Mouse (Mus musculus): ENCODE data around the gene Olfr307. TPM values are rescaled to one million over a fixed set of nuclear protein-coding genes. Genes with fewer than 3 reads are reported as not detected.
"Not testable (repeated sequence)": the region's sequence is repeated elsewhere in the genome, so short reads cannot be mapped to it uniquely, and the experiment has no call there.

Olfr307 gene
- not detected in 2 replicates for polyA plus RNA-seq (2015; fragmentation: Nextera tagmentation; extraction: Ambion mirVana)

- Histone ChIP-seq H3K4me1 (ENCODE audit: insufficient read depth) (no peaks in the 10 kb centered on the region), H3K36me3 (replicated peaks; ENCODE audit: insufficient read depth, low read length) (no peaks in the 10 kb centered on the region), H3K27ac (ENCODE audit: low read depth) (no peak within 1 kb of the TSS), H3K9me3 (ENCODE audit: low read length) (no peaks in the 10 kb centered on the region), H3K27me3 (ENCODE audit: insufficient read depth, low read length) (no peaks in the 10 kb centered on the region), H3K9ac (replicated peaks) (no peak within 1 kb of the TSS), H3K4me2 (ENCODE audit: low read depth, low read length) (no peak within 1 kb of the TSS), H3K4me3 (ENCODE audit: low read depth, low read length) (no peak within 1 kb of the TSS)
- 60% methylated on average over 1 of the region's 1 CpGs for WGBS (ENCODE audit: insufficient replicate concordance)
- DNase-seq (no peak), ATAC-seq (no peak)
- no peak for TF ChIP-seq CTCF (IDR thresholded peaks at IDR 0.05; ENCODE audit: low read depth)
- no peak for TF ChIP-seq EP300 (IDR thresholded peaks at IDR 0.05; ENCODE audit: low read depth)
Observed at GRCm38 (mm10) chr7:86337486-86337885, at the start of gene Olfr307. Gene Olfr307, minus strand, starts transcription at chr7:86337586.

GRCm38 (mm10) chr7:86386558-86386957 lies 49.2 kb upstream of the Olfr307 start, which contains the start of gene Olfr304:
Gene Olfr304, minus strand, starts transcription at chr7:86386658.
- Histone ChIP-seq H3K9me3 (ENCODE audit: low read length) (no peaks in the 10 kb centered on the region), H3K27ac (ENCODE audit: low read depth) (no peak within 1 kb of the TSS), H3K9ac (replicated peaks) (no peak within 1 kb of the TSS), H3K36me3 (replicated peaks; ENCODE audit: insufficient read depth, low read length) (no peaks in the 10 kb centered on the region), H3K27me3 (ENCODE audit: insufficient read depth, low read length) (no peaks in the 10 kb centered on the region), H3K4me1 (ENCODE audit: insufficient read depth) (no peaks in the 10 kb centered on the region), H3K4me3 (ENCODE audit: low read depth, low read length) (no peak within 1 kb of the TSS), H3K4me2 (ENCODE audit: low read depth, low read length) (no peak within 1 kb of the TSS)
- 57% methylated on average over 1 of the region's 1 CpGs for WGBS (ENCODE audit: insufficient replicate concordance)
- no peak for ATAC-seq
- TF ChIP-seq CTCF (IDR thresholded peaks at IDR 0.05; ENCODE audit: low read depth), result no peak
- no peak for TF ChIP-seq EP300 (IDR thresholded peaks at IDR 0.05; ENCODE audit: low read depth)
- DNase-seq, result no peak

DNA sequence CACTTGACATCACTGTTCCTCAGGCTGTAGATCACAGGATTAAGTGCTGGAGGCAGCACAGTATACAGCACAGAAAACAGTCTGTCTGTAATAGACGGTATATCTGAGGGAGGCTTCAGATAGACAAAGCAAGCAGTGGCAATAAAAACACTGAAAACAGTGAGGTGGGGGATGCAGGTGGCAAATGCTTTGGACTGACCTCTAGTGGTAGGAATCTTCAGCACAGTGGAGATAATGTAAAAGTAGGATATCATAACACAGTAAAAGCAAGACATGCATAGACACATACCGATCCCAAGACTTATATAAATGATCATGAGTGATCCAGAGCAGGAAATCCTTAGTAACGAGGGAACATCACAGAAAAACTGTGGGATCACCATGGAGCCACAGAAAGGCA lies 48.4 kb upstream of the Olfr307 start:
- H3K4me3 ChIP-seq (ENCODE audit: low read depth, low read length), result no peak overlapping the region
- no peaks in the 10 kb centered on the region for H3K36me3 ChIP-seq (replicated peaks; ENCODE audit: insufficient read depth, low read length)
- H3K27ac ChIP-seq (ENCODE audit: low read depth), result no peak overlapping the region
- no peak for ATAC-seq
- H3K4me1 ChIP-seq (ENCODE audit: insufficient read depth), result no peaks in the 10 kb centered on the region
- DNase-seq, result no peak
- TF ChIP-seq EP300 (IDR thresholded peaks at IDR 0.05; ENCODE audit: low read depth) (no peak), CTCF (IDR thresholded peaks at IDR 0.05; ENCODE audit: low read depth) (no peak)
- H3K9ac ChIP-seq (replicated peaks), result no peak overlapping the region
- H3K27me3 ChIP-seq (ENCODE audit: insufficient read depth, low read length), result no peaks in the 10 kb centered on the region
- no peak overlapping the region for H3K4me2 ChIP-seq (ENCODE audit: low read depth, low read length)
- 58% methylated on average over 3 of the region's 3 CpGs for WGBS (ENCODE audit: insufficient replicate concordance)
- H3K9me3 ChIP-seq (ENCODE audit: low read length), result no peaks in the 10 kb centered on the region

DNA sequence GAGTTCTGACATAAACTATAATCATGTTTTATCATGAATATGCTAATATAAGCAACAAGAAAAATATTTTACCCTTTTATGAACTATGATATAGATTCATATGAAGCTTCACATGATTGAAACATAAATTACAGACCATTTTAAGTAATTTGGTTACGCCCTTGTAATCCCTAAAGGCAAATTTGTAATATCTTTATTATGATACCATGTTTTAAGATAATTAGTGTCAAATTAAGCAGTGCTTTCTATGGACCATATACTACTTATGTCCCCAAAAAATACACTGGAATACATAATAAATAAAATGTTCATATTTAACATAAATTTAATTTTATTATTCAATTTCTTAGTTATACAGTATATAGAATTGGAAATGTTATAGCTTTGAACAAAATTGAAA lies 29.4 kb upstream of the Olfr307 start, which contains the start of gene Olfr305:
Gene Olfr305 (minus strand): TSS at position 101 of the 400 bp plus-strand sequence.
- no peak for TF ChIP-seq EP300 (IDR thresholded peaks at IDR 0.05; ENCODE audit: low read depth)
- TF ChIP-seq CTCF (IDR thresholded peaks at IDR 0.05; ENCODE audit: low read depth), result no peak
- Histone ChIP-seq H3K4me1 (ENCODE audit: insufficient read depth) (no peaks in the 10 kb centered on the region), H3K27me3 (ENCODE audit: insufficient read depth, low read length) (no peaks in the 10 kb centered on the region), H3K4me3 (ENCODE audit: low read depth, low read length) (no peak within 1 kb of the TSS), H3K36me3 (replicated peaks; ENCODE audit: insufficient read depth, low read length) (no peaks in the 10 kb centered on the region), H3K4me2 (ENCODE audit: low read depth, low read length) (no peak within 1 kb of the TSS), H3K9me3 (ENCODE audit: low read length) (no peaks in the 10 kb centered on the region), H3K9ac (replicated peaks) (no peak within 1 kb of the TSS), H3K27ac (ENCODE audit: low read depth) (no peak within 1 kb of the TSS)
- WGBS (ENCODE audit: insufficient replicate concordance), result 56% methylated on average over 1 of the region's 1 CpGs
- no peak for DNase-seq
- ATAC-seq, result no peak

DNA sequence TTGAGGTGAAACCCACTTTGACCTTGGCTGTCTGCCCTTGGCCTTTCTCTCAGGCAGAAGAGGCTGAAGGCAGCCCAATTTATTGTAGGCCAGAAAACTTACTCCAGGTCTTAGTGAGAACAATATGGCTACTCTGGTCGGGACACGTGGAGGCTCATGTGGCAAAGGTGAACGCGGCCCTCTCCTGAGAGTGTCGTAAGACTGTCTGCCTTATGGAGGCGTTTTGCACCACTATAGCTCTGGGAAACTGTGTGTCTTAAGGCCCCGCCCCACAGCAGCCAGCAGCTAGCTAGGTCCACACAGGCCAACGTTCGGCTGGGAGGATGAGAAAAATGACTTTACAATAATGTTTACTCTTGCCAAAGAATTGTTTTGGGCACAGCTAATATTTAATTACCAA lies 8.9 kb upstream of the Olfr307 start:
- H3K27ac ChIP-seq (ENCODE audit: low read depth); H3K4me2 ChIP-seq (ENCODE audit: low read depth, low read length); H3K4me1 ChIP-seq (ENCODE audit: insufficient read depth); H3K9ac ChIP-seq (replicated peaks); H3K9me3 ChIP-seq (ENCODE audit: low read length); H3K4me3 ChIP-seq (ENCODE audit: low read depth, low read length); DNase-seq; H3K27me3 ChIP-seq (ENCODE audit: insufficient read depth, low read length); H3K36me3 ChIP-seq (replicated peaks; ENCODE audit: insufficient read depth, low read length); ATAC-seq: not testable (repeated sequence)
- 84% methylated on average over 9 of the region's 9 CpGs for WGBS (ENCODE audit: insufficient replicate concordance)

- 62% methylated on average over 3 of the region's 3 CpGs for WGBS (ENCODE audit: insufficient replicate concordance)
- Histone ChIP-seq H3K4me3 (ENCODE audit: low read depth, low read length) (no peak overlapping the region), H3K36me3 (replicated peaks; ENCODE audit: insufficient read depth, low read length) (no peaks in the 10 kb centered on the region), H3K9me3 (ENCODE audit: low read length) (no peaks in the 10 kb centered on the region), H3K4me2 (ENCODE audit: low read depth, low read length) (no peak overlapping the region), H3K4me1 (ENCODE audit: insufficient read depth) (no peaks in the 10 kb centered on the region), H3K27me3 (ENCODE audit: insufficient read depth, low read length) (no peaks in the 10 kb centered on the region), H3K9ac (replicated peaks) (no peak overlapping the region), H3K27ac (ENCODE audit: low read depth) (no peak overlapping the region)
- ATAC-seq, result no peak
- no peak for DNase-seq
- TF ChIP-seq CTCF (IDR thresholded peaks at IDR 0.05; ENCODE audit: low read depth), result no peak
- TF ChIP-seq EP300 (IDR thresholded peaks at IDR 0.05; ENCODE audit: low read depth), result no peak
Observed at GRCm38 (mm10) chr7:86344253-86344652, 6.9 kb upstream of the Olfr307 start.

All from liver, postnatal 0 days (tissue).